Mouse (Mus musculus) effector memory CD4-positive, alpha-beta T cell, adult 5 months (primary cell): ENCODE data around the gene Olfr837. TPM values are rescaled to one million over a fixed set of nuclear protein-coding genes. Genes with fewer than 3 reads are reported as not detected.

Source experiments
- polyA plus RNA-seq: library from polyadenylated mRNA; unstranded; fragments of 100-300 nt; shearing (Covaris generic); gene quantifications from one replicate; pipeline ENCODE4 v1.2.1, GENCODE M21; 2017

Olfr837 gene
- polyA plus RNA-seq = 0.46 TPM

GRCm38 (mm10) chr9:19136017-19136416 is at the start of gene Olfr837:
Gene Olfr837, plus strand, starts transcription at chr9:19136317.

GRCm38 (mm10) chr9:19120082-19120481 is 16.0 kb upstream of the Olfr837 start, which contains the start of gene Olfr836:
Gene Olfr836, plus strand, starts transcription at chr9:19120382.

GRCm38 (mm10) chr9:19177212-19177611 is 41.1 kb downstream of the Olfr837 start, which contains the start of gene Olfr839-ps1:
Gene Olfr839-ps1, minus strand, starts transcription at chr9:19177312.

Other genes with a start within 250 kb of the Olfr837 start
- gene Olfr832, start 199.2 kb upstream of the Olfr837 start, polyA plus RNA-seq = not detected
- not detected for gene Olfr834, start 148.3 kb upstream of the Olfr837 start, polyA plus RNA-seq
- not detected for gene Olfr835, start 103.6 kb upstream of the Olfr837 start, polyA plus RNA-seq
- not detected for gene Olfr836, start 15.9 kb upstream of the Olfr837 start, polyA plus RNA-seq
- gene Olfr839-ps1, start 41.0 kb downstream of the Olfr837 start, polyA plus RNA-seq = 0.10 TPM
- 0.07 TPM for gene Olfr843, start 115.7 kb downstream of the Olfr837 start, polyA plus RNA-seq
- not detected for gene Olfr844, start 180.0 kb downstream of the Olfr837 start, polyA plus RNA-seq
- not detected for gene Olfr845, start 200.1 kb downstream of the Olfr837 start, polyA plus RNA-seq
- gene Olfr846, start 227.7 kb downstream of the Olfr837 start, polyA plus RNA-seq = not detected
- not detected for gene Olfr847, start 242.4 kb downstream of the Olfr837 start, polyA plus RNA-seq